Mouse (Mus musculus): ENCODE measurements around the gene Gtpbp6.

DNA sequence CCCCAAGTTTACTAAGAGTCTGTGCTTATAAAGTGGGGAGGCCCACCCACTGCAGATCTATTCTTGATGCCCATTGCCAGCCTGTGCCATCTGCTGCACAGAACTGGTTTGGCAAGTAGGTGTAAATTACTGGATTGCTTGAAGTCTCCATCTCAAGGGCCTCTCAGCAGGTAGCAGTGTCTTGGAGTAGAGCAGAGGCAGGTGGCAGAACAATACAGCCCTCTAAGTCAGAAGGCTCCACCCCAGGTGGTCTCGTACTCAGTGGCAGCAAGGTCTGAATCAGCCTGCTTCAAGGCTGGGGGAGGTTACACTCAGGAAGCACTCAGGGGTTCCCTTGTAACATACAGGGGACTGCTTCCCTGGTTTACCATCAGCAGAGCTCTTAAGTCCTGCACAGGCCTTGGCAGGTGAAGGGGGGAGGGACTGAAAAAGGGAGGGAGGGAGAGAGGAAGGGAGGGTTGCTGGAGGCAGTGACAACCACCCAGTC lies 9.0 kb downstream of the Gtpbp6 start:
- no peak for TF ChIP-seq ZC3H11A (IDR thresholded peaks at IDR 0.05; ENCODE audit: borderline replicate concordance, low read depth, low read length)
- no peak for TF ChIP-seq ZNF384 (IDR thresholded peaks at IDR 0.05; ENCODE audit: low read depth, low read length)
- TF ChIP-seq MAFK (IDR thresholded peaks at IDR 0.05; ENCODE audit: insufficient read depth, low read depth, low read length), result no peak
- TF ChIP-seq HCFC1 (IDR thresholded peaks at IDR 0.05; ENCODE audit: borderline replicate concordance, insufficient read depth, low read length), result no peak

Measured in ES-E14 (cell line).